Mouse (Mus musculus) hematopoietic stem cell, adult 5-6 weeks (primary cell): ENCODE measurements around the gene Pcnx3. TPM values are rescaled to one million over a fixed set of nuclear protein-coding genes. Genes with fewer than 3 reads are reported as not detected.

Experiments
- ATAC-seq, 2 experiments: fragments of 125-278 bp in 1 of 2; replicated peaks in 1 of 2; 2 replicates each; pipeline ENCODE4 v1.8.0; 2016 to 2017; ENCODE audit warnings: inconsistent platforms in 2 of 2, mild to moderate bottlenecking in 2 of 2, moderate number of reproducible peaks in 2 of 2, low read depth in 1 of 2, moderate TSS enrichment in 1 of 2; ENCODE audit not compliant: low FRiP score in 2 of 2, poor library complexity in 2 of 2, severe bottlenecking in 2 of 2, insufficient read depth in 1 of 2, low TSS enrichment in 1 of 2
- total RNA-seq: library from RNA; stranded (forward); fragments of 172-1452, 232-1000 nt; gene quantifications from 2 replicates; pipeline ENCODE4 v1.2.3, GENCODE M21; 2017

Pcnx3 gene
- total RNA-seq, 1 experiment from 2014 or later: 21.2 TPM

- no peak for ATAC-seq
Observed at GRCm38 (mm10) chr19:5716955-5717354, 28.2 kb upstream of the Pcnx3 start.

- no peak; a peak in 1 of 4 replicates for ATAC-seq
Observed at GRCm38 (mm10) chr19:5715793-5716688, 27.3 kb upstream of the Pcnx3 start.

GRCm38 (mm10) chr19:5713730-5714129, 25.0 kb upstream of the Pcnx3 start:
- peak in 1 of 2 experiments; percentile 40; a peak in 1 of 4 replicates for ATAC-seq

- ATAC-seq: no peak
Observed at GRCm38 (mm10) chr19:5713255-5713654, 24.5 kb upstream of the Pcnx3 start.

DNA sequence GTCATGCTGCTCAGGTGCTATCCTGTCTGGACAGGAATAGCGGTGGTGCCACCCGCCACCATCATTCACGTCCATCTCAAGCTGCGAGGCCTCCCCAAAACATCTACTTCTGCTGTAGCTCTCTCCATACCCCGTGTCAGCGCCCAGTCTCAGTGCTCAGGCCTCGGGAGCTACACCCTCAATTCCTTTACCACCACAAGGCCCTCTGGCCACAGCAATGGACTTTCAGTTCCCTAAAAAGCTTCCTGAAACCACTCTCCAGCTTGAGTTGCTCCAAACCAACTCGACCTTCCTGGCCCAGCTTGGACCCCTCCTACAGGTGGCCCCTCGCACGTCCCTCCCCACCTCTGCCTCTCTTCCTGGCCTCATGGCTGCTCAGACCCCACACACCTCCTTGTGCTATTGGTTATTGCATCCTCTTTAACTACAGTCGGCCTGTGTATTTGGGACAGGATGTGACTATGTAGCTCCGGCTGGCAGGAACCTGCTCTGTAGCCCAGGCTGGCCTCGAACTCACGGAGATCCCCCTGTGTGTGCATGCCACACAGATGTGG, 23.3 kb upstream of the Pcnx3 start:
- ATAC-seq: peak in 1 of 2 experiments; percentile 37; a peak in 2 of 4 replicates

DNA sequence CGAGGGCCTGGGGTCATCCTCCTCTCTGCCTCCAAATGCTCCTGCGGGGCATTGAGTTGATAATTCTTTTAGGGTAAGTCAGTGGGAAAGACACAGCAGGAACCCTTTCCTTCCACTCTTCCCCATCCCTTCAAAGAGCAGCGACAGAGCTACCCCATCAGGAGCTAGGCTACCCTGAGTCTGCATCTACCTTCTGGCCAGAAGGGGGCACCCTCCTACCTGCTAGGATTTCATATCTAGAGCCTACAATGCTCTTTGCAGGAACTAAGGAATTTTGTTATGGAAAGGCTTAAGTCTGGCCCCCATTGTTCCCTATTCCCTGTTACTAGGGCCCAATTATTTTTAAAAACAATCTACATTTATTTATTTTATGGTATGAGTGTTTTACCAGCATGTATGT, 22.5 kb upstream of the Pcnx3 start:
- no peak for ATAC-seq

DNA sequence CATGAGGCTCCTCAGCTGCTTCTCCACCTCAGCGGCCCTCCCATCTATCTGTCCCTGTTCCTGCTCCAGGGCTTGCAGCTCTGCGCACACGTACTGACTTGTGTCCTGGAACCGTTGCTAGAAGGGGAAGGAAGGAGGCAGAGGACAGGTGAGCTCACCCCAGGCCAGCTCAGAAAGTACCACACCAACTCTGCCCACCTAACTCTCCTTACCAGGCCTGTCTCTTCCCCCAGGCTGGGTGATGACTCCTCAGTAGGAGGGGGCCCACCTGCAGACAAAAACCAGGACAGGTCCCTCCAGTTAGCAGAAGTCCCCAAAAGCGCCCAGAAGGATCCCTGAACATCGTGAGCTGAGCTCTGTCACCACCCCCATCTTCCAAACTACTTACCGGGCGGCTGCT, 21.9 kb upstream of the Pcnx3 start:
- ATAC-seq: no peak

DNA sequence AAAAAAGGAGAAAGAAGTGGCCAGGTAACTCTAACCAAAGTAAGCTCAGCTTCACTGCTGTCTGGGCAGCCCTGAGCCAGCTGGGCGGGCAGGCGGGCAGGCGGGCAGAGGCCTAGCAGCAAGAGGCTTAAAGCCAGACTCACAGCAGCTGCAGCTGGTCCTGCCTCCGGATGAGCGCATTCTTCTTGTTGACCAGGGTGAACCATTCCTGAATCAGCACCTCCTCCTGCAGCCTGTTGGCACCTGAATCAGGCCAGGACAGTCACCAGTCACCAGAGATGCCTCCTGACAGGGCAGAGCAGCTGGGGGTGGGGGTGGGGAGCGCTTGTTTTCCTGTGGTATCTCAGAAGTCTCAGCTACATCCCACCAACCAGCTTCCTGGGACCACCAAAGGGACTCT, 21.4 kb upstream of the Pcnx3 start:
- no peak for ATAC-seq

DNA sequence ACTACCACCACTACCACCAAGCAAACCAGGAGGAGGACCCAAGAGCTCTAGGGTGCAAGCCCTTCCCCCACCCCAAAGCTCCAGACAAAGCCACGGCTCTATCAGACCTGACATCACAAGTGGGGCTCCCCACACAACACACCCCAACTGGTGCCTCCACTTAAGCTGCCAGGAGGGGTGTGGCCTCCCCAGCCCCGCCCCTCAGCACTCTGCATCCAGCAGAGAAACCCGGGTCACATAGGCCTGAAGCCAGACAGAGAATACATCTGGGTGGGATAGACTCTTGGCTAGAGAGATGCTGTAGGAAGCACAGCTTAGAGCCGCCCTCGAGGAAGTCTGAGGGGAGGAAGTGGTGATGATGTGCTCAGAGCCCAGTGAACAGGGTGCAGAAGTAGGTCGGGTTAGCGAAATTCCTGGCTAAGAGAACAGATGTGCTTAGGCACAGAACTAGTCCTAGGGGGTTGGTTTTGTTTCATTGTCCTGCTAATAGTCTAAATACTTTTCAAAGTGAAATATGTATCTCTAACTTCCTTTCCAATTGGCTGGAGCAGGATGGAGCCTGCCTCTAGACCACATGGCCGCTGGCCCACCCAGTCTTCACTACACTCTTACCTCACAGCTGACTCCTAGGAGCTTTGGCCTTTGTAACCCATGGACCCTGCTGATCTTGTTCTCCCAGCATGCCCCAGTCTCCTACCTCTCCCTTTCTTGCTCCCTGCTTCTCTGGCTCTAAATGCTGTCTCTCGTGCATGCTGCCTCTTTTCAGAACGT, 16.3 kb upstream of the Pcnx3 start:
- ATAC-seq: peak; percentile 49 to 54

DNA sequence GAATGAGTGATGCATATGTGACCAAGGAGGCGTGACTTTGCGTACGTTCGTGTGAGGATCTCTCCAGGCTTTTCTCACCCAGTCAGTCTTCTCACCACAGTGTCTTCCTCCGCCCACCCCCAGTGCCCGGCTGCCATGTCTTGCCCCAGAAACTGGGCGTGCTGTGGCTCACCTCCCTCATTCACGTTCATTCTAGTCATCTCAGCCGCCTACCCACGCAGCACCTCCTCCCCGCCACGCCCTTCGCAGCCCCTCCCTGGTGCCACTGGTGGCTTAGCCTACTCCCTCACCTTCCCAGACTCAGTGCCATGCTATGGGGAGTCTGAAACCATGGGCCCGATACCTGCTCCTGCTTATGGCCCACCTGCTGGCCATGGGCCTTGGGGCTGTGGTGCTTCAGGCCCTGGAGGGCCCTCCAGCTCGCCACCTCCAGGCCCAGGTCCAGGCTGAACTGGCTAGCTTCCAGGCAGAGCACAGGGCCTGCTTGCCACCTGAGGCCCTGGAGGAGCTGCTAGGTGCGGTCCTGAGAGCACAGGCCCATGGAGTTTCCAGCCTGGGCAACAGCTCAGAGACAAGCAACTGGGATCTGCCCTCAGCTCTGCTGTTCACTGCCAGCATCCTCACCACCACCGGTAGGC, 15.6 kb upstream of the Pcnx3 start, which contains the start of gene Kcnk7:
Gene Kcnk7, plus strand, starts transcription at position 205 of the 638 bp plus-strand sequence.
- ATAC-seq: 0 out of 4 replicates have a peak, but pooled peaks of 1 of the 2 experiments have one; percentile 1

DNA sequence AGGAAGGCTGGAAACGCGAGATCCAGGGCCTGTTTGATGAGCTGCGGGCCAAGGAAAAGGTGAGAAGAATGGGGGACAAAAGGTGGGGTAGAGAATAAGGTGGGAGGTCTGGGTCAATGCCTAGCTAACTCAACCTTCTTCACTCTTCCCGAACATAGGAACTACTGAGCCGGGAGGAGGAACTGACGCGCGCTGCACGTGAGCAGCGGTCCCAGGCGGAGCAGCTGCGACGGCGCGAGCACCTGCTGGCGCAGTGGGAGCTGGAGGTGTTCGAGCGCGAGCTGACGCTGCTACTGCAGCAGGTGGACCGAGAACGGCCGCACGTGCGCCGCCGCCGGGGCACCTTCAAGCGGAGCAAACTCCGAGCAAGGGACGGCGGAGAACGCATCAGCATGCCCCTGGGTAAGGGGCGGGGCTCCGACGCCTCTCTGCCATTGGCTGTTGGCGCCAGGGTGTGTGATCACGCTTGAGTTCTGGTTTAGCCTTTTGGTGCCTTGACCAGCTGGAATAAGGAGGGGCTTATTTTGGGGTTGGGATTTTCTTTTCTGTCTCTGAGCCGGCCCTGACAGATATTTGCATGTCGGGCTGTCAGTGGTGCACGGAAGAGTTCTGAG, 7.2 kb upstream of the Pcnx3 start:
- no peak for ATAC-seq

DNA sequence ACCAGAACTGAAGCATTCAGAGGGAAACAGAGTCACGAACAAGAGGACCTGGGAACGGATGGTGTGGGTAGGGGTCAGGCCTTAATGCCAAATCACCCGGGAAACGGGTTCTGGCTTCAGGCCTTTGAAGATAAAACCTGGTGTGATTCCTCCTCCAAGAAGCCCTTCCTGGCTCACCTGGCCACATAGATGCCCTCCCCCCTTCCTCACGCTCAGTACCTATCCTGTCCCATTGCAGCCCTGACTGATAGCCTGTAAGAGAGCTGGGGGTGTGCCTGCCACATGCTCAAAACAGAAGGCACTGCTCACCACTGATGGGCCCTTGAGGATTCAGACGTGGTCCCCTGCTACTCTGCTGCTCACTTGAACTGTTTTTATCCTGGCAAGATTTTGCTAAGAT, 5.1 kb upstream of the Pcnx3 start:
- no peak for ATAC-seq

DNA sequence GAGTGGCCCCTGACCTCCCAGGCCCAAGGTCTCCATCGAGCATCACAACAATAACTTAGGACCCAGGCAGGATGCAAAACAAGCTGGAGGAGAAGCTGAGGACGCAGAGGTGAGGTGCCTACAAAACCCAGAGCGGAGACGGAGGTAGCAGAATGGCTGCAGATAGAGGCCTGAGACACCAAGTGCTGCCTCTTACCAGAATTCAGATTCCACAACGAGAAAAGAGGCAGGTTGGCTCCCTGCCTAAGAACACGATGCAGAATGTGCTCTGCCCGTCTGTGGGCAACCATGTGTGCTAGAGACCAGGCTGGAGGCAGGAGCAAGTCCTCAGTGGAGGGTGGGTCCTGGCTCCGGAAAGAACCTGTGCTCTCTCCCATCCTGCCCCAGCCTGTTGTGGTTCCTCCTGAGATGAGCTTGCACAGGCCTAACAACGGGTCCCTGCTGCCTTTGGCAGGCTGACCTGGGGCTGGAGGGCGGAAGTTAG, 4.2 kb upstream of the Pcnx3 start:
- no peak for ATAC-seq

DNA sequence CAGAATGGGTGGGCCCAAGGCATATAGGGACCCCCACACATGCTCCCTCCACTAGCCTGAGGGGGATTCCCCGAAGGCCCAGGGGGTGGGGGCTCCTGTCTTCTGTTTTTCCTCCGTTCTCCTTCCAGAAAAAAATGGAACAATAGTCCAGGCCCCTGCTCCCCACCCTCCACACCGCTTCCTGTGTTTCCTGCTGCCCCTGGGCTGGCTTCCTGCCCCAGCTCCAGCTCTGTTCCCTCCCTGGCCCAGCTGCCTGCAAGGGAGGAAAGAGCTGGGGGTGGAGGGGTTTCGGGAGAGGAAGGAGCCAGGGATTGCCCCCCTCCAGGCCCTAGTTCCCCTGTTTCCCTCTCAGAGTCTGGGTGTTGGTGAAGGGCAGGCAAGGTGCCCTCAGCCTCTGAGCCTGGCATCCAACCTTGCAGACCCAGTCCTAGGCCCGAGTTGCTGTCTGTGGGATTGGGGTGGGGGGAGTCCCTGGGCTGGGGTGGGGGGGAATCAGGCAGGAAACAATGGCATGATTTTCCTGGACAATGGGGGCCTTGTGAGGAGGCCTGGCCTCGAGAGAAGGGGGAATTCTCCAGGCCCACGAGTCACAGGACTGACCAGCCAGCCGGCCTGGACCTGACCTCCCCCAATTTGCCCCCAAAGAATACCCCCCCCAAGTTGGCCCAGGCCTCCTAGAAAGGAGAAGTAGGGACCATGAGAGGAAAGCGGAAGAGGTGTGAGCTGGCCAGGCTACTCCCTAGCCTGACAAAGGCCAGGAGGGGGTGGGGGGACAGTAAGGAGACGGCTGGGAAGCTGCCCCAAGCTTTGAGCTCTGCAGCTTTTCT, 3.6 kb upstream of the Pcnx3 start:
- no peak for ATAC-seq

DNA sequence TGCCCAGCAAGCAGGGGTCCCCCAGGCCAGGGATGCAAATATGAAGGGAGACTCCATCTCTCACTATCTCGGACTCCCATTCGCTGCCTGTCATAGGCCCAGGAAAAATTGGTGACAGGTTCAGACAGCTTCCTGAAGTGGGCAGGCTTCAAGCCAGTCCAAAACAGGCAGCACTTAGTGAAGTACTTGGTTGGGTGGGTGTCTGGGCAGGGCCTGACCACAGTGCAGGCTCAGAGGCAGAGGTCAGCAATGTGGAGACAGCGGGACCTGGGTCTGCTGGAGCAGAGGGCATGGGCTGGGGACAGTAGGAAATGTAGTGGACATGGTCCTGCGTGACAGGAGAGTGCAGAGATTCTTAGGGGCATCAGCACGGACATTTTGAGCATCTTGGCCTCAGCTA, 2.9 kb upstream of the Pcnx3 start:
- ATAC-seq: no peak

- no peak for ATAC-seq
Observed at GRCm38 (mm10) chr19:5690343-5690735, 1.6 kb upstream of the Pcnx3 start.
